Mouse (Mus musculus) megakaryocyte-erythroid progenitor cell, adult 5-6 weeks (primary cell): ENCODE results near the gene Rabl6. TPM values are rescaled to one million over a fixed set of nuclear protein-coding genes. Genes with fewer than 3 reads are reported as not detected.
"Not testable (repeated sequence)": the region's sequence is repeated elsewhere in the genome, so short reads cannot be mapped to it uniquely, and the experiment has no call there.

Experiments
- ATAC-seq: replicated peaks from 2 replicates; pipeline ENCODE4 v1.8.0; 2016; ENCODE audit warnings: mild to moderate bottlenecking, inconsistent platforms; ENCODE audit not compliant: severe bottlenecking, poor library complexity, low FRiP score, low TSS enrichment
- total RNA-seq, 2 experiments: library from RNA; stranded (forward) in 1 of 2; stranded (reverse) in 1 of 2; fragments of 200-1000, 215-1000 nt in 1 of 2; fragments of >200 nt in 1 of 2; fragmentation: Nextera tagmentation in 1 of 2; gene quantifications; 2 replicates each; pipeline ENCODE4 v1.2.3; 2014 to 2017

The Rabl6 gene
- total RNA-seq, 2 experiments from 2014 or later, result 55.8 to 92.0 TPM

DNA sequence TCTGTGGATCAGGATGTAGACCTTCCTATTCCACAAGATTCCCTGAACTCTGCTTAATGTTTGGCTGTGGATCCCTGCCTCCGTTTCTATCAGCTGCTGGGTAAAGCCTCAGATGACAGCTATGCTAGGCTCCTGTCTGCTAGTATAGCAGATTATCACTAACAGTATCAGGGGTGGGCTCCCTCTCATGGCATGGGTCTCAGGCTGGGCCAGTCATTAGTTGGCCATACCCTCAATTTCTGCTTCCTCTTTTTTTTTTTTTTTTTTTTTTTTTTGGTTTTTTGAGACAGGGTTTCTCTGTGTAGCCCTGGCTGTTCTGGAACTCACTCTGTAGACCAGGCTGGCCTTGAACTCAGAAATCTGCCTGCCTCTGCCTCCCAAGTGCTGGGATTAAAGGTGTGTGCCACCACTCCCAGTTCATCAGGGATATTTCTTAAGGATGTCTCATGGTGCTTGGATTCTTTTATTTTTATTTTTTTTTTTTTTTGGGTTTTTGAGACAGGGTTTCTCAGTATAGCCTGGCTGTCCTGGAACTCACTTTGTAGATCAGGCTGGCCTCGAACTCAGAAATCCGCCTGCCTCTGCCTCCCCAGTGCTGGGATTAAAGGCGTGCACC lies 55.0 kb downstream of the Rabl6 start:
- not testable (repeated sequence) for ATAC-seq

DNA sequence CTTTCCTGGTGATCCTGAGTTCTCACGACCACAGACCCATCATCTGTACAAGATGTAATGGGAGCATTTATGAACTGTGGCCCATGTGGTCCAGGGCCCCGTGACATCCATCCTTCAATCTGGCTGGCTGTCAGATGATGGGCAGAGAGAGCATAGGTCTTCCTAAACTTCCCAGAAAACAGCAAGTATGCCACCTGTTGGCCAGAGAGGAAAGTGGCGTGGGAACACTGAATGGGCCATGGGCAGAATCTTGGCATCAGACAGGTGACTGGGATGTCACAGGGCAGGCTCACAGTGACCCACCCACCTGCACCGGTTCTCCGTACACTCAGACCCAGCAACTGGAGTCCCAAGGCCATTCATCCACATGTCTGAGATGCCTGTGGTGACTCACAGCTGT lies 57.1 kb downstream of the Rabl6 start:
- no peak for ATAC-seq

DNA sequence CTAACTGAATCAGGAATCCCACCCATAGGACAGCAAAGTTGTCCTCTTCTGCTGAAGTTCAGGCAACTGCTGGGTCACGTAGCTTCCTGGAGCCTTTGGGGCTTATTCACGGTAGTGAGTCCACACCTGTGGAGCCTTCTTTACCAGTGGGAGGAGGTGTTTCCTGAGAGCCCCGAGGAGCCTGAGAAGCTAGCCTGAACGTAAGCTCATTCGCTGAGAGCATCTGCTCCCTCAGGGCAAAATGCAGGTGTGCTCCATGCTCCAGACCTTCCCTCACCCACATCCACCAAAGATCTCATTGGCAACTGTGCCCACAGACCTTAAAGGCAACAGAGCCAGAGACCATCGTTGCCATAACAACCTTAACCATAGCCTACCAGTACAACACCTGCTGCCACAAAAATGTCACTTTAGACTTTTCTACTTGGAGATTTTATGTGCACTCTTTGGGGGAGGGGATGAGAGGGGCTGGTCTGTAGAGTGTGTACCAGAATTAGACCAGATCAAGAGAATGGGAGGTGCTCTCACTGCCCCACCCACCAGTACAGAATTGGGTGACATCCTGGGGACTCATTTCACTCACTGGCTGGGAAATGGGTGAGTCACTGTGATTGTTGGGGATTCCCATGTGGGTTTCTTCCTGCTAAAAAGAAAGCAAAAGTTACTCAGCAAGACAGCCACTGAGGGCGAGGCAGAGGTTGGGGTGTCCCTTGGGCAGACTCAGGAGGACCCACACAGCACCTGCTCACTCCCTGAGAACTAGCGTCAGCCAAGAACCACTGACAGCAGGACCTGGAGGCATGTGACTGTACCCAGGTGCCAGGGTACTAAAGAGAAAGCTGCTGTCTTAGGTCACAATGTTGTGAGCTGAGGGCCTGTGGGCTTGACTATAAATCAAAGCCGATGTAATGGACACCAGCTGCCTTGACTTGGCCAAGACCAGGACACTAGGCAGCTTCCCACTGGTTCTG lies 59.0 kb downstream of the Rabl6 start:
- ATAC-seq, result no peak

DNA sequence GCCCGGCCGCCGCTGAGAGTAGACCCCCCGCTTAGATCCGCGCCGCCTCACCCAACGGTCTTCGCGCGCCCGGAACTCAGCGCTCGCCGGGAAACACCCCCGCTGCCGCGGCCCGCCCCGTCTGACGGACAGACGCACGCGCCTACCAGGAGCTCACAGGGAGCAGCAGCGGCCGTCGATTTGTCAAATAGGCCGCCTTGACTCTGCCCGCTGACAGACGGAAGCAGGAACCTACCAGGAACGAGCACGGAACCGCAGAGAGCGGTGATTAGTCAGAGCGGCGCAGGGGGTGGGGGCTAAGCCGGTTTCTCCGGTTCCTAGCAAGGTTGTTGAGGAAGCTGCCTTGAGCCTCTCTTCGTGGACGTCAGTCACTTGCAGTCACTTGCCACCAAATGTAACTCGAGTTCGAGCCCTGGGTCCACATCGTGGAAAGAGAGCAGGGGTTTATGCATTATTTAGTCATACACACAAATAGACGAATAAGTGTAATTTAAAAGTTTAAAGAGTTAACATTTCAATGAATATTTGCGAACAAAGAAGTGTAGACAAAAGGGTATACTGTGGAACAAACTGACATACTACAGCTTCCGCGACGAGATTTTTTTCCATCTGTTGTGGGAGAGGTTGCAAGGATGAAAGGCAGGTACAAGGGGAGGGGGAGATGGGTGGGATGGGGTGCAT lies 61.4 kb downstream of the Rabl6 start, which contains the start of gene Traf2:
Gene Traf2 (minus strand): TSS at position 130 of the 681 bp plus-strand sequence.
- ATAC-seq, result peak; percentile 99

DNA sequence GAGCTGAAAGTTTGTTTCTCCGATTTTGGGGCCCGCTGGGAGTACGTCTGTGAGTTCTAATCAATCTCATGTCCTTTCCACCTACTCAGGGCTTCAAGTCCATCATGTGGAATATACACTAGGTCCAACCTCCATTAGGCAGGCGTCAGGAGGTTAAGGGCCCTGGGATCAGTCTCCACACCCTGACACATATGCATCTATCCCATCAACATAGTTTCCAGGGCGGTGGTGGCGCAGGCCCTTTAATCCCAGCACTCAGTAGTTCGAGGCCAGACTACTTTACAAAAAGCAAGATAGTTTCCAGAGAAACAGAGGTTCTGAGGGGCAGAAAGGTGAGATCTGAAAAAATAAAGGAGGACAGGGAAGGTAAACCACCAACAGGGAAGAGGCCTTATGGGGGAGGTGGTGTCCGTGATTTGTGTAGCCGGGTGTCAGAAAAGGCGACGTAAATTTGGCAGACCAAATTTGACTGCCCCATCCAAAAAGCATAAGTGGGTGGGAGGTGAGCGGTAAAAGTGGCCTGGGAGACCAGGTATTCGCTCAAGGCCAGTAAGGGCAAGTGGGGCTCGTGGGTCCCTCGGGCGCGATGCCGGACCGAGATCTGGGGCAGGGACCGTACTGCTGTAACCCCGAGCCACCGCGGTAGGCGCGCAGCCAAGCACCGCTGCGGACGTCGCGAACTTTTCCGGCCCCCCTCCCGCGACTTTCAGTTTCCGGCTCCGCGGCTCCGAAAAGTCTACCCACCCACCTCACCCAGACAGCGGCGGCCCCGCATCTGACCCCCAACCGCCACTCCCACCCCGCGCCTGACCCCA lies 62.1 kb downstream of the Rabl6 start:
- peak; percentile 24; the same call in 1 of the 2 replicates for ATAC-seq

DNA sequence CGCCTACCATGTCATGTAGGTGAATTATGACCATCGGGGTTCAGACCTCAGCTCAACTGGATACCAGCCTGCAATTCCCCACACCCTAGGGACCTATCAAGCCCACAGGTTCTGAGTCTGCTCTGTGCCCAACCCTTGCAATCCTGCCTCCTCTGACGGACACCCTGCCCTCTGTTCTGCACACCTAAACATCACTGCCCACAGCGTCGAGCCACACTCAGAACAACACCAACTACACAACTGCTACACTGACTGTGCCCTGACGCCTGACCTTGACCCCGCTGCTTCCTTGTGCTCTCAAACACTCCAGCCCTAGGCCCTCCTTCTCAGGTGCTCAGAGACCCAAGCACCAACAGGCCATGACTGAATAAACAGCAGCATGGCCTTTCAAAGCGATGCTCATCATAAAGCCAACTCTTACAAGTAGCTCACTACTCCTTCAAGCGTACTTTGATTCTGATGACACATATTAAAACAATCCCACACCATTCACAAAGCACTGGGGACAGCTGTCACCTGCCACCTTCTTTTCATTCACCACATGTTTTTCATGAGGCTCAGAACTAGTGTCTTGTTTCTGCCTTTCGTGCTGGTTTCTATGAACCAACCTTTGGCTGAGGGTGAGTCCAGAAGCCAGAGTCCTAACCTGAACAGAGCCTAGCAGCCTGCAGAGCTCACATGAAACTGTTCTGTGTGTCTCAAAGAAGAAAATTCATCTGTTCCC lies 66.5 kb downstream of the Rabl6 start:
- ATAC-seq, result no peak

GRCm38 (mm10) chr2:25540541-25540948 lies 67.8 kb downstream of the Rabl6 start:
- ATAC-seq, result no peak

DNA sequence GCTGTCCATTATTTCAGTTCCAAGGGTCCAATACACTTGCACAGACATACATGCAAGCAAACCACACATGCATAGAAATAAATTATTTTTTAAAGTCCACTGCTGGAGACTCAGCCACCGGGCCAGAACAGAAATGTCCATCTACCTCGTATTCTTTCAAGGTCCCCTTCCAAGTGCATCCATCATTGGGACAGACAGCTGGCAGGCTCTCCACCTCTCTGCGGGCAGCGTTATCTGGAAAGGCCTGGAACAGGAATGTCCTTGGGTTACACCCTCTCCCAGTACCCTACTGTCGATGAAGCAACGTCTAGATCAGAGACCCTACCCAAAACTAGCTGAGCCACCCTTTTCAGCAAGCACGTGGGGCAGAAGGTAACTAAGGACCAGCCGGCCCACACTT lies 71.8 kb downstream of the Rabl6 start:
- no peak for ATAC-seq

DNA sequence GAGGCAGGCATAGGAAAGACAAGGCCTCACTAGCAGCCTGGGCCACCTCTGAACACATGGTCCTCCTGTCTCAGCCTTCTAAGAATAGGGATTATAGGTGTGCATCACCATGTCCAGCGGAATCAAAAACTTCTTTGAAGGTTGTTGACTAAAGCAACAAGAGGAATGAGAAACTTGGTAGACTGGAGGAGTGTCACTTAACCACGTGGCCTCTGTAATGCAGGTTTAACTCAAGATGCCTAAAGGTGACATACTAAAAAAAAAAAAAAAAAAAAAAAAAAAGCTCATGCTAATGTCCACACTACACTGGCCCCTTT lies 73.5 kb downstream of the Rabl6 start:
- ATAC-seq, result no peak

DNA sequence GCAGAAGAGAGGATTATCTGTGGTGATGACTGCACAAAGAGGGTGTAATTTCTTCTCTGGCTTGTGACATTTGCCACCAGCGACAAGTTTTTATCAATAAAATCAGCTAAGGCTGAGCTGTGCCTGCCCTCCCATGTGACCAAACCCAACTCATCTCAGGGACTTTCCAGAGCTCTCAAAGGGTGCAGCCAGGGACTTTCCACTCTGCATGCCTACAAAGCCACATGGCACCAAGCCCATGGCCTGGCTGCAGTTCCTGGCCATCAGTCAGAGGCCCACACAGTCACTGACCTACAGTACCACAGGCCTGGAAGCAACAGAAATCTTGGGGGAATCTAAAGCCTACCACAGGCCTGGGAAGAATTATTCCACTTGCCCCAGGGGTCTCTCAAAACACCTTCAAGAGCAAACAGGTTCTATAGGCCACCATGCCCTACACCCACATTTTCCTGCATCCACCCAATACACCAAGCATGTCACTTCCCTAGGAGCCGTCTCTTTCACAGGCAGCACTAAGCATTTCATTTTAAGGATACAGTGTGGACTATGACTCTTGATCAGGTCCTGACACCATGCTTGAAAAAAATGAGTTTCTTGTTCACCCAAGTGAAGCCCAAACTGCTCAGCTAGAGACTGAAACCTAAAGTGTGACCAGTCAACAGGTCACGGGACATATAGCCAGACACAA lies 74.0 kb downstream of the Rabl6 start:
- ATAC-seq, result peak; percentile 84

DNA sequence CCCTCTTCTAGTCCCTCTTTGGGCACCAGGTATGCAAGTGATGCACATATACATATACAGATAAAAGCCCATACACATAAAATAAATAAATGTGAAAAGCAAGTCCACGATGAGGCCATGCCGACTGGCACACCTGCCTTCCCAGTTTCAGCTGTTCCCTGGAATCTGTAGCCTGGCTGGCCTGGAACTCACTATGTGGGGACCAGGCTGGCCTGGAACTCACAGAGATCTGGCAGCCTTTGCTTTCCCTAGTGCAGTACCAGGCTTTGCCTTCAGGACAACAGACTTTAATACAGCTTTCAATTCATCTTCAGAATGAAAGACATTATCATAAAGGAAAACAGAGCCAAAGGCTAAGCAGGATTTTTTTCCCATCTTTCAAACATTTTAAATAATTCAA lies 74.6 kb downstream of the Rabl6 start:
- no peak for ATAC-seq

Other genes with a start within 250 kb of the Rabl6 start
Only the 30 nearest of the 33 such genes appear.
- gene Entpd2, start 212.6 kb downstream of the Rabl6 start, total RNA-seq (2014; fragmentation: Nextera tagmentation), result not detected in 2 replicates
- gene Entpd2, start 212.6 kb downstream of the Rabl6 start, total RNA-seq (2017), result not detected in 2 replicates
- not detected in 2 replicates for gene Npdc1, start 209.2 kb downstream of the Rabl6 start, total RNA-seq (2014; fragmentation: Nextera tagmentation)
- gene Npdc1, start 209.2 kb downstream of the Rabl6 start, total RNA-seq (2017), result not detected in 2 replicates
- gene Fut7, start 185.3 kb downstream of the Rabl6 start, total RNA-seq (2014; fragmentation: Nextera tagmentation), result 3.4 and 6.3 TPM in 2 replicates
- gene Fut7, start 185.3 kb downstream of the Rabl6 start, total RNA-seq (2017), result 4.5 and 4.9 TPM in 2 replicates
- 34.7 and 38.3 TPM in 2 replicates for gene Abca2, start 179.8 kb downstream of the Rabl6 start, total RNA-seq (2014; fragmentation: Nextera tagmentation)
- 10.8 and 13.1 TPM in 2 replicates for gene Abca2, start 179.8 kb downstream of the Rabl6 start, total RNA-seq (2017)
- gene Clic3, start 151.7 kb downstream of the Rabl6 start, total RNA-seq (2014; fragmentation: Nextera tagmentation), result not detected in 2 replicates
- not detected in 2 replicates for gene Clic3, start 151.7 kb downstream of the Rabl6 start, total RNA-seq (2017)
- gene Paxx, start 147.4 kb downstream of the Rabl6 start, total RNA-seq (2014; fragmentation: Nextera tagmentation), result 34.5 and 36.3 TPM in 2 replicates
- 17.9 and 25.9 TPM in 2 replicates for gene Paxx, start 147.4 kb downstream of the Rabl6 start, total RNA-seq (2017)
- not detected in 2 replicates for gene Ptgds, start 138.5 kb downstream of the Rabl6 start, total RNA-seq (2014; fragmentation: Nextera tagmentation)
- not detected in 2 replicates for gene Ptgds, start 138.5 kb downstream of the Rabl6 start, total RNA-seq (2017)
- not detected in 2 replicates for gene Lcn12, start 114.6 kb downstream of the Rabl6 start, total RNA-seq (2014; fragmentation: Nextera tagmentation)
- gene Lcn12, start 114.6 kb downstream of the Rabl6 start, total RNA-seq (2017), result not detected in 2 replicates
- gene Fbxw5, start 107.8 kb downstream of the Rabl6 start, total RNA-seq (2014; fragmentation: Nextera tagmentation), result 50.4 and 64.5 TPM in 2 replicates
- 24.0 and 28.9 TPM in 2 replicates for gene Fbxw5, start 107.8 kb downstream of the Rabl6 start, total RNA-seq (2017)
- 0.63 and 2.2 TPM in 2 replicates for gene C8g, start 106.8 kb downstream of the Rabl6 start, total RNA-seq (2014; fragmentation: Nextera tagmentation)
- gene C8g, start 106.8 kb downstream of the Rabl6 start, total RNA-seq (2017), result 0.76 and 3.3 TPM in 2 replicates
- 19.2 and 22.4 TPM in 2 replicates for gene Traf2, start 61.6 kb downstream of the Rabl6 start, total RNA-seq (2014; fragmentation: Nextera tagmentation)
- gene Traf2, start 61.6 kb downstream of the Rabl6 start, total RNA-seq (2017), result 13.7 and 14.3 TPM in 2 replicates
- gene Edf1, start 50.7 kb downstream of the Rabl6 start, total RNA-seq (2014; fragmentation: Nextera tagmentation), result 151 and 209 TPM in 2 replicates
- 60.9 and 105 TPM in 2 replicates for gene Edf1, start 50.7 kb downstream of the Rabl6 start, total RNA-seq (2017)
- 6.5 and 8.1 TPM in 2 replicates for gene Mamdc4, start 33.7 kb downstream of the Rabl6 start, total RNA-seq (2014; fragmentation: Nextera tagmentation)
- gene Mamdc4, start 33.7 kb downstream of the Rabl6 start, total RNA-seq (2017), result 0.38 and 2.0 TPM in 2 replicates
- 36.5 and 43.2 TPM in 2 replicates for gene Phpt1, start 33.3 kb downstream of the Rabl6 start, total RNA-seq (2014; fragmentation: Nextera tagmentation)
- 19.1 and 25.2 TPM in 2 replicates for gene Phpt1, start 33.3 kb downstream of the Rabl6 start, total RNA-seq (2017)
- gene Ajm1, start 26.8 kb downstream of the Rabl6 start, total RNA-seq (2014; fragmentation: Nextera tagmentation), result not detected in 2 replicates
- 0.09 TPM in 1 of 2 replicates, not detected in the other for gene Ajm1, start 26.8 kb downstream of the Rabl6 start, total RNA-seq (2017)
- gene Ccdc183, start 9.2 kb upstream of the Rabl6 start, total RNA-seq (2014; fragmentation: Nextera tagmentation), result not detected in 2 replicates
- gene Ccdc183, start 9.2 kb upstream of the Rabl6 start, total RNA-seq (2017), result not detected in 2 replicates
- 2.1 and 3.0 TPM in 2 replicates for gene Tmem141, start 13.5 kb upstream of the Rabl6 start, total RNA-seq (2014; fragmentation: Nextera tagmentation)
- gene Tmem141, start 13.5 kb upstream of the Rabl6 start, total RNA-seq (2017), result 3.7 and 5.9 TPM in 2 replicates
- not detected in 2 replicates for gene Fcna, start 19.5 kb upstream of the Rabl6 start, total RNA-seq (2014; fragmentation: Nextera tagmentation)
- gene Fcna, start 19.5 kb upstream of the Rabl6 start, total RNA-seq (2017), result not detected in 2 replicates
- gene Lcn8, start 44.6 kb upstream of the Rabl6 start, total RNA-seq (2014; fragmentation: Nextera tagmentation), result not detected in 2 replicates
- not detected in 2 replicates for gene Lcn8, start 44.6 kb upstream of the Rabl6 start, total RNA-seq (2017)
- not detected in 2 replicates for gene Lcn5, start 49.4 kb upstream of the Rabl6 start, total RNA-seq (2014; fragmentation: Nextera tagmentation)
- gene Lcn5, start 49.4 kb upstream of the Rabl6 start, total RNA-seq (2017), result not detected in 2 replicates
- not detected in 2 replicates for gene Lcn6, start 68.3 kb upstream of the Rabl6 start, total RNA-seq (2014; fragmentation: Nextera tagmentation)
- gene Lcn6, start 68.3 kb upstream of the Rabl6 start, total RNA-seq (2017), result not detected in 2 replicates
- not detected in 2 replicates for gene Lcn10, start 74.2 kb upstream of the Rabl6 start, total RNA-seq (2014; fragmentation: Nextera tagmentation)
- gene Lcn10, start 74.2 kb upstream of the Rabl6 start, total RNA-seq (2017), result not detected in 2 replicates
- not detected in 2 replicates for gene Obp2a, start 91.5 kb upstream of the Rabl6 start, total RNA-seq (2014; fragmentation: Nextera tagmentation)
- gene Obp2a, start 91.5 kb upstream of the Rabl6 start, total RNA-seq (2017), result not detected in 2 replicates
- 2.8 and 7.9 TPM in 2 replicates for gene Bmyc, start 98.2 kb upstream of the Rabl6 start, total RNA-seq (2014; fragmentation: Nextera tagmentation)
- gene Bmyc, start 98.2 kb upstream of the Rabl6 start, total RNA-seq (2017), result 2.4 and 2.5 TPM in 2 replicates
- gene Obp2b, start 128.5 kb upstream of the Rabl6 start, total RNA-seq (2014; fragmentation: Nextera tagmentation), result not detected in 2 replicates
- not detected in 2 replicates for gene Obp2b, start 128.5 kb upstream of the Rabl6 start, total RNA-seq (2017)
- gene Lcn3, start 157.0 kb upstream of the Rabl6 start, total RNA-seq (2014; fragmentation: Nextera tagmentation), result not detected in 2 replicates
- not detected in 2 replicates for gene Lcn3, start 157.0 kb upstream of the Rabl6 start, total RNA-seq (2017)
- gene Lcn11, start 168.5 kb upstream of the Rabl6 start, total RNA-seq (2014; fragmentation: Nextera tagmentation), result not detected in 2 replicates
- gene Lcn11, start 168.5 kb upstream of the Rabl6 start, total RNA-seq (2017), result not detected in 2 replicates
- not detected in 2 replicates for gene Gm13539, start 173.7 kb upstream of the Rabl6 start, total RNA-seq (2014; fragmentation: Nextera tagmentation)
- gene Gm13539, start 173.7 kb upstream of the Rabl6 start, total RNA-seq (2017), result not detected in 2 replicates
- not detected in 2 replicates for gene Glt6d1, start 207.3 kb upstream of the Rabl6 start, total RNA-seq (2014; fragmentation: Nextera tagmentation)
- gene Glt6d1, start 207.3 kb upstream of the Rabl6 start, total RNA-seq (2017), result not detected in 2 replicates
- gene Lcn9, start 214.6 kb upstream of the Rabl6 start, total RNA-seq (2014; fragmentation: Nextera tagmentation), result not detected in 2 replicates
- not detected in 2 replicates for gene Lcn9, start 214.6 kb upstream of the Rabl6 start, total RNA-seq (2017)